Mouse (Mus musculus) neural tube, embryonic 14.5 days (tissue): ENCODE data around the gene Gm10277. TPM values are rescaled to one million over a fixed set of nuclear protein-coding genes. Genes with fewer than 3 reads are reported as not detected.
A peak's percentile ranks its signal among the peaks of the same experiment; 100 is the strongest.

ENCODE experiments used
- ATAC-seq: fragments of 200-750 bp; cut with Nextera tagmentation; 2 replicates; pipeline ENCODE4 v1.8.0; 2017; ENCODE audit warnings: low read depth, mild to moderate bottlenecking, moderate TSS enrichment, moderate library complexity
- H3K27ac ChIP-seq: fragments of 300-500 bp; sonication (generic); 2 replicates; pipeline ENCODE4 v1.5.1; 2014; ENCODE audit warnings: low read depth, mild to moderate bottlenecking, control low read depth, low read length, moderate library complexity, mixed read lengths
- H3K27me3 ChIP-seq: fragments of 300-500 bp; sonication (generic); 2 replicates; pipeline ENCODE4 v1.6.1; 2014; ENCODE audit warnings: low read length; ENCODE audit not compliant: control insufficient read depth, insufficient read depth
- H3K36me3 ChIP-seq: fragments of 300-500 bp; sonication (generic); 2 replicates; pipeline ENCODE4 v1.6.1; 2014; ENCODE audit warnings: low read length, mixed read lengths; ENCODE audit not compliant: control insufficient read depth, insufficient read depth
- H3K4me1 ChIP-seq: fragments of 300-500 bp; sonication (generic); 2 replicates; pipeline ENCODE4 v1.6.1; 2014; ENCODE audit warnings: low read length; ENCODE audit not compliant: control insufficient read depth, insufficient read depth
- H3K4me2 ChIP-seq: fragments of 300-500 bp; sonication (generic); 2 replicates; pipeline ENCODE4 v1.6.1; 2014; ENCODE audit warnings: mild to moderate bottlenecking, low read depth, low read length, control low read depth
- H3K4me3 ChIP-seq: fragments of 300-500 bp; sonication (generic); 2 replicates; pipeline ENCODE4 v1.5.1; 2014; ENCODE audit warnings: low read depth, low read length, control low read depth, mixed read lengths
- H3K9ac ChIP-seq: fragments of 300-500 bp; sonication (generic); replicated peaks from 2 replicates; pipeline ENCODE4 v1.6.1; 2014; ENCODE audit warnings: low read depth, mild to moderate bottlenecking, control low read depth, low read length, mixed read lengths
- H3K9me3 ChIP-seq: fragments of 300-500 bp; sonication (generic); 2 replicates; pipeline ENCODE4 v1.6.1; 2016; ENCODE audit warnings: low read length; ENCODE audit not compliant: control insufficient read depth
- WGBS: fragments of 180-500 bp; shearing (Covaris S2); extraction: QIAGEN DNeasy Blood & Tissue Kit; methylation state at CpG from one replicate; pipeline ENCODE4 v1.1.7; 2014; 5-methylcytosine and 5-hydroxymethylcytosine counted together
- polyA plus RNA-seq: library from polyadenylated mRNA; unstranded; fragments of >200 nt; fragmentation: Nextera tagmentation; extraction: Ambion mirVana; gene quantifications from 2 replicates; pipeline ENCODE4 v1.2.1, GENCODE M21; 2014

Gene Gm10277
- polyA plus RNA-seq, 1 experiment from 2014 or later, result 2.1 TPM

DNA sequence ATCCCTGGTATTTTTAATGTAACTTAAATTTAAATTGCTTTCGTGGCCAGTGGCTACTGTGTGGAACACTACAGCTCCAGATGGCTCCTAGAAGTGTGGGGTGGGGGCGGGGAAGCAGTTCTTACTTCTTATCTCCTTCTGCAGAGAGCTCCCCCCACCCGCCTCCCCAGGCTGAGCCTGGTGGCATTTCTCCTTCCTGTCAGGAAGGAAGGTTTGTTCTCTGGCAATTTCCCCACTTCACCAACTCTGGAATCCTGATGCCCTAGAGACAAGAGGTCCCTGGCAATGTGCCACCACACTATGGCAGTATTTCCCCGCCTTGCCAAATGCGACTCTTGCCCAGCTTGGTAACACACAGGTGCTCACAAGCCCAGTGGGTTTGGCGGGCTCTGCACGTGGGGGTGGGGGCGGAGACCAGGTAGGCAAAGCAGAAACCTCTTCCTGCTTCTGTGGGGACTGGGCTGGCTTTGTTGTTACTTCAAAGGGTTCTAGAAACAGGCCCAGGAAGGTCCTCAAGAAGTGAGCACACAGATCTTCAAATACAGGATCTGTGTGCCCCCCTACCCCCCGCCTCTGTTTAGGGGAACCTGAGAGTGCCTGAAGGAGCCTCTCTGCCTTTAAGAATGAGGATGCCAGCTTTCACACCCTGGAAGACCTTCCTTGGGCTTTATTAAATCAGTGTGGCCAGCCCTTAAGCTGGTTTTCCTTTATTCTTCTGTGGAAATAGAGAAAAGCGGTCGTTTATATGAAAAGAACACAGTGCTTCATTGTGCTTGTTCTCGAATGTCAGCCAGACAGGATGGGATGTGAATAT, 4.4 kb upstream of the Gm10277 start:
- no peak for ATAC-seq

DNA sequence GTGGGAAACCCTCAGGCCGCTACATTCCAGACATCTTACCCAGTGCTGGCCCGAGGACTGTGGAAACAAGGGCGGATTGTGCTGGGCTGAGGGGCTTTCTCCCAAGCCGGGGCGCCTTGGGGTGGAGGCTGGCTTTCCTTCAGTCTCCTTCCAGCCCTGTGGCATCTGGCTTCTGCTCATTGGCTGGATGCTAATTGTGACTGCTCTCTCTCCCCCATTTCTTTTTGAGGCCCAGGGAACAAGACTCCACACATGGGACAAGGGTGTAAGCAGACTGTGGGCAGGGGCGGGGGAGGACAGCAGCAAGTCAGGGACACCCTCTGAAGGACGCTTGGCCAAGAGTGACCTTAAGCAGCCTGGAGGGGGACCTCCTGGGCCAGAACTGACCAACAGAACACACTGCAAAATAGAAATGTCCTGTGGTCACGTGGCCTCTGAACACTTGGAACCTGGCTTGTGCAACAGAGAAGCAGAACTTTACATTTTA, 3.7 kb upstream of the Gm10277 start:
- H3K4me3 ChIP-seq, result no peak overlapping the region
- ATAC-seq, result no peak
- peaks cover 28% of the 10 kb centered on the region for H3K4me1 ChIP-seq
- 33% methylated on average over 8 of the region's 8 CpGs for WGBS
- H3K9ac ChIP-seq, result no peak overlapping the region
- no peaks in the 10 kb centered on the region for H3K9me3 ChIP-seq
- no peaks in the 10 kb centered on the region for H3K36me3 ChIP-seq
- H3K27me3 ChIP-seq, result no peaks in the 10 kb centered on the region
- peak overlapping the region; percentile 69; the same call in 1 of the 2 replicates for H3K27ac ChIP-seq
- no peak overlapping the region for H3K4me2 ChIP-seq

More for the DNA sequence above, 4.4 kb upstream of the Gm10277 start:
- Histone ChIP-seq H3K27ac (peak overlapping the region; percentile 52; the same call in 1 of the 2 replicates), H3K9me3 (no peaks in the 10 kb centered on the region), H3K4me3 (no peak overlapping the region), H3K27me3 (no peaks in the 10 kb centered on the region), H3K4me2 (no peak overlapping the region), H3K36me3 (no peaks in the 10 kb centered on the region), H3K9ac (no peak overlapping the region; the same call in 1 of the 2 replicates), H3K4me1 (peaks cover 26% of the 10 kb centered on the region)
- 46% methylated on average over 12 of the region's 12 CpGs for WGBS

GRCm38 (mm10) chr11:77790286-77790685, 2.7 kb upstream of the Gm10277 start:
- no peak overlapping the region for H3K9ac ChIP-seq
- no peaks in the 10 kb centered on the region for H3K27me3 ChIP-seq
- peak overlapping the region; percentile 69 for H3K27ac ChIP-seq
- no peak for ATAC-seq
- peaks cover 33% of the 10 kb centered on the region for H3K4me1 ChIP-seq
- no peaks in the 10 kb centered on the region for H3K36me3 ChIP-seq
- no peak overlapping the region for H3K4me3 ChIP-seq
- no peaks in the 10 kb centered on the region for H3K9me3 ChIP-seq
- H3K4me2 ChIP-seq, result no peak overlapping the region
- WGBS, result 35% methylated on average over 9 of the region's 9 CpGs

- Histone ChIP-seq H3K27me3 (no peaks in the 10 kb centered on the region), H3K4me1 (peaks cover 40% of the 10 kb centered on the region), H3K9ac (no peak overlapping the region), H3K9me3 (no peaks in the 10 kb centered on the region), H3K4me3 (no peak overlapping the region), H3K27ac (no peak overlapping the region), H3K36me3 (no peaks in the 10 kb centered on the region), H3K4me2 (no peak overlapping the region)
- ATAC-seq, result no peak
- WGBS, result 79% methylated on average over 5 of the region's 5 CpGs
These were observed 2.0 kb upstream of the Gm10277 start for GRCm38 (mm10) chr11:77789512-77789911.

GRCm38 (mm10) chr11:77785768-77786561, 1.6 kb downstream of the Gm10277 start:
- H3K4me2 ChIP-seq, result no peak overlapping the region
- H3K9me3 ChIP-seq, result no peaks in the 10 kb centered on the region
- no peaks in the 10 kb centered on the region for H3K27me3 ChIP-seq
- no peak overlapping the region for H3K27ac ChIP-seq
- peaks cover 40% of the 10 kb centered on the region for H3K4me1 ChIP-seq
- 0 out of 2 replicates have a peak overlapping the region, but pooled peaks have one; percentile 11 for H3K9ac ChIP-seq
- ATAC-seq, result no peak
- 58% methylated on average over 7 of the region's 7 CpGs for WGBS
- H3K4me3 ChIP-seq, result no peak overlapping the region
- no peaks in the 10 kb centered on the region for H3K36me3 ChIP-seq

GRCm38 (mm10) chr11:77785396-77785767, 2.2 kb downstream of the Gm10277 start:
- no peak overlapping the region for H3K27ac ChIP-seq
- H3K9ac ChIP-seq, result no peak overlapping the region
- 24% methylated on average over 5 of the region's 5 CpGs for WGBS
- no peaks in the 10 kb centered on the region for H3K27me3 ChIP-seq
- ATAC-seq, result no peak
- no peak overlapping the region for H3K4me2 ChIP-seq
- H3K36me3 ChIP-seq, result no peaks in the 10 kb centered on the region
- no peak overlapping the region for H3K4me3 ChIP-seq
- peaks cover 40% of the 10 kb centered on the region for H3K4me1 ChIP-seq
- no peaks in the 10 kb centered on the region for H3K9me3 ChIP-seq

DNA sequence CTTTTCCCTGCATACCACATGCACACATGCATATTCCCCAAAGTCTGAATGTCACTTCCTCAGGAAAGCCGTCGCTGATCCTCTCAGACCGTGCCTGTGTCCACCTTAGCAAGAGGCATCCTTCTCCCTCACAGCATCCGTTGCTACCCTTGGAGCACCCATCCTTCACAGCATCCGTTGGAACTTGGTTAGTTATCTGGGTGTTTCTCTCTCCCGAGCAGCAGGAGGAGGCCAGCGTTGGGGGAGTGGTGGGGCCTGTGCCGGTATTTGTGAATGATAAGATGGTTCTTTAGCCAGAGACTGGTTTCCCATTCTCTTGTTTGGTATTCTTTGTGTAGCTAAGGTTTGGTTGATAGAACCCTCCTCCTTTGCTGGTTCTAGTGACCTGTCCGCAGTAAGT, 2.7 kb downstream of the Gm10277 start:
- H3K9ac ChIP-seq, result no peak overlapping the region
- no peak overlapping the region for H3K4me3 ChIP-seq
- no peaks in the 10 kb centered on the region for H3K36me3 ChIP-seq
- no peak overlapping the region for H3K4me2 ChIP-seq
- ATAC-seq, result no peak
- H3K27me3 ChIP-seq, result no peaks in the 10 kb centered on the region
- no peaks in the 10 kb centered on the region for H3K9me3 ChIP-seq
- 89% methylated on average over 9 of the region's 9 CpGs for WGBS
- H3K4me1 ChIP-seq, result peaks cover 36% of the 10 kb centered on the region
- no peak overlapping the region; the same call in 1 of the 2 replicates for H3K27ac ChIP-seq

GRCm38 (mm10) chr11:77783747-77784646, 3.5 kb downstream of the Gm10277 start:
- H3K27me3 ChIP-seq, result no peaks in the 10 kb centered on the region
- H3K9ac ChIP-seq, result 0 out of 2 replicates have a peak overlapping the region, but pooled peaks have one; percentile 3
- peak overlapping the region; percentile 14; the same call in 1 of the 2 replicates for H3K4me2 ChIP-seq
- 57% methylated on average over 18 of the region's 18 CpGs for WGBS
- peaks cover 36% of the 10 kb centered on the region for H3K4me1 ChIP-seq
- H3K4me3 ChIP-seq, result no peak overlapping the region
- ATAC-seq, result peak; percentile 34; the same call in 1 of the 2 replicates
- H3K9me3 ChIP-seq, result no peaks in the 10 kb centered on the region
- no peaks in the 10 kb centered on the region for H3K36me3 ChIP-seq
- peak overlapping the region; percentile 28 for H3K27ac ChIP-seq
